Mouse (Mus musculus): Measurements from ENCODE around the gene Dach2. TPM values are rescaled to one million over a fixed set of nuclear protein-coding genes. Genes with fewer than 3 reads are reported as not detected.
"Not testable (repeated sequence)": the region's sequence is repeated elsewhere in the genome, so short reads cannot be mapped to it uniquely, and the experiment has no call there.

The Dach2 gene
- 3.2 and 4.1 TPM in 2 replicates for polyA plus RNA-seq (2015; fragmentation: Nextera tagmentation; extraction: Ambion mirVana)

GRCm38 (mm10) chrX:113297404-113297803, at the start of gene Dach2:
TSS of gene Dach2 (plus strand) at chrX:113297510.
- 33% methylated on average over 21 of the region's 21 CpGs for WGBS
- H3K36me3 ChIP-seq = no peaks in the 10 kb centered on the region
- peak within 1 kb of the TSS; percentile 65 for H3K4me2 ChIP-seq (replicated peaks)
- no peaks in the 10 kb centered on the region for H3K4me1 ChIP-seq (replicated peaks)
- H3K9ac ChIP-seq = peak within 1 kb of the TSS; percentile 40
- peak within 1 kb of the TSS; percentile 48 for H3K27ac ChIP-seq
- H3K9me3 ChIP-seq = no peaks in the 10 kb centered on the region
- H3K4me3 ChIP-seq (replicated peaks) = peak within 1 kb of the TSS; percentile 45
- no peaks in the 10 kb centered on the region for H3K27me3 ChIP-seq (replicated peaks)
- ATAC-seq = peak; percentile 80

GRCm38 (mm10) chrX:113252427-113252826, 44.9 kb upstream of the Dach2 start:
- H3K4me2 ChIP-seq (replicated peaks); ATAC-seq; H3K9me3 ChIP-seq; H3K27ac ChIP-seq; H3K9ac ChIP-seq; H3K36me3 ChIP-seq; H3K4me3 ChIP-seq (replicated peaks); H3K27me3 ChIP-seq (replicated peaks); H3K4me1 ChIP-seq (replicated peaks): not testable (repeated sequence)
- 70% methylated on average over 2 of the region's 3 CpGs for WGBS

GRCm38 (mm10) chrX:113298031-113298430, 721 bp downstream of the Dach2 start:
- 16% methylated on average over 18 of the region's 18 CpGs for WGBS
- peak overlapping the region; percentile 40 for H3K9ac ChIP-seq
- peak overlapping the region; percentile 45 for H3K4me3 ChIP-seq (replicated peaks)
- H3K27me3 ChIP-seq (replicated peaks) = no peaks in the 10 kb centered on the region
- peak overlapping the region; percentile 65 for H3K4me2 ChIP-seq (replicated peaks)
- no peaks in the 10 kb centered on the region for H3K4me1 ChIP-seq (replicated peaks)
- ATAC-seq = peak; percentile 99
- H3K9me3 ChIP-seq = no peaks in the 10 kb centered on the region
- H3K36me3 ChIP-seq = no peaks in the 10 kb centered on the region
- peak overlapping the region; percentile 48 for H3K27ac ChIP-seq

- peak; percentile 33 for ATAC-seq
- peak overlapping the region; percentile 65 for H3K4me2 ChIP-seq (replicated peaks)
- H3K4me1 ChIP-seq (replicated peaks) = no peaks in the 10 kb centered on the region
- no peaks in the 10 kb centered on the region for H3K27me3 ChIP-seq (replicated peaks)
- peak overlapping the region; percentile 40 for H3K9ac ChIP-seq
- 22% methylated on average over 19 of the region's 19 CpGs for WGBS
- H3K27ac ChIP-seq = peak overlapping the region; percentile 48; the same call in 1 of the 2 replicates
- H3K4me3 ChIP-seq (replicated peaks) = peak overlapping the region; percentile 45
- H3K36me3 ChIP-seq = no peaks in the 10 kb centered on the region
- H3K9me3 ChIP-seq = no peaks in the 10 kb centered on the region
Measured at GRCm38 (mm10) chrX:113298468-113298867, 1.2 kb downstream of the Dach2 start.

GRCm38 (mm10) chrX:113304323-113304722, 7.0 kb downstream of the Dach2 start:
- Histone ChIP-seq H3K9me3 (no peaks in the 10 kb centered on the region), H3K27ac (no peak overlapping the region), H3K4me1 (replicated peaks) (no peaks in the 10 kb centered on the region), H3K4me2 (replicated peaks) (no peak overlapping the region), H3K27me3 (replicated peaks) (no peaks in the 10 kb centered on the region), H3K4me3 (replicated peaks) (no peak overlapping the region), H3K36me3 (no peaks in the 10 kb centered on the region), H3K9ac (no peak overlapping the region)
- 65% methylated on average over 4 of the region's 4 CpGs for WGBS
- no peak for ATAC-seq

DNA sequence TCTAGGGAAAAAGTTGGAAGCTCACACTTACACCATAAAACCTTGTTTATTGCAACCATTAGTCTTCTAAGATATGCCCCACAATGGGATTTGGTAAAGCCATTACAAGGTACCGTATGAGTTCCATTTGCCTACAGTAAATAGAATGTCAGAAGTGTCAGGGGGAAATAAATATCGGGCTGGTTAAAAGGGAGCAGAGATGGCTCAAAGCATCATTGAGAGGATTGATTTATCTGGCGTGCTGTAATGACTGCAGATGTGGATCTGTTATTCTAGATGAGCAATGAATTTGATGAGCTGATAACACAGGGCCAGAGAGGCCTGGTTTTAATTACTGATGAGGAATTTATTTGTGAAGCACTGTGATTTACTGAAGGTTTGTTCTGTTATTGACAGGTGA, 40.8 kb downstream of the Dach2 start:
- Histone ChIP-seq H3K9ac (no peak overlapping the region), H3K9me3 (no peaks in the 10 kb centered on the region), H3K36me3 (no peaks in the 10 kb centered on the region), H3K27me3 (replicated peaks) (no peaks in the 10 kb centered on the region), H3K4me1 (replicated peaks) (no peaks in the 10 kb centered on the region), H3K27ac (no peak overlapping the region), H3K4me3 (replicated peaks) (no peak overlapping the region), H3K4me2 (replicated peaks) (no peak overlapping the region)
- WGBS = 40% methylated on average over 3 of the region's 3 CpGs
- ATAC-seq = 0 out of 2 replicates have a peak, but pooled peaks have one; percentile 31

DNA sequence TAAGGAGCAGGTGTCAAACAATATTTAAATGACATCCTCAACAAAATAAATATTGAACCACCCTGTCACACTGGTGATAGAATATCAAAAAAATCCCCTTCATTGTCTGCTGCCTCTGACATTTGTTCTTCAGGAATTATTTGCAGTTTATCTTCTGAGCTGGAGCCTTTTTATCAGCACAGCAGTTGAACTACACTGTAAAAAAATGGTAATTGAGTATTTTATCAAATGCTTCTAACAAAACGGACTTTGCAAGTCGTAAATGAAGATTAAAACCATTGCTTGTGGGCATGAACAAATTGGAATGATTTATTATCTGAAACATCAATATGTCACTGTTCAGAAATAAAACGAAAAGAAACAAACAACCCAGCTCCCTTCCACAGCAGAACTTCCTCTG, 97.1 kb downstream of the Dach2 start:
- WGBS = 51% methylated on average over 3 of the region's 3 CpGs
- Histone ChIP-seq H3K4me3 (replicated peaks) (no peak overlapping the region), H3K4me1 (replicated peaks) (no peaks in the 10 kb centered on the region), H3K36me3 (no peaks in the 10 kb centered on the region), H3K4me2 (replicated peaks) (no peak overlapping the region), H3K27ac (no peak overlapping the region), H3K9me3 (no peaks in the 10 kb centered on the region), H3K9ac (no peak overlapping the region), H3K27me3 (replicated peaks) (no peaks in the 10 kb centered on the region)
- no peak for ATAC-seq

DNA sequence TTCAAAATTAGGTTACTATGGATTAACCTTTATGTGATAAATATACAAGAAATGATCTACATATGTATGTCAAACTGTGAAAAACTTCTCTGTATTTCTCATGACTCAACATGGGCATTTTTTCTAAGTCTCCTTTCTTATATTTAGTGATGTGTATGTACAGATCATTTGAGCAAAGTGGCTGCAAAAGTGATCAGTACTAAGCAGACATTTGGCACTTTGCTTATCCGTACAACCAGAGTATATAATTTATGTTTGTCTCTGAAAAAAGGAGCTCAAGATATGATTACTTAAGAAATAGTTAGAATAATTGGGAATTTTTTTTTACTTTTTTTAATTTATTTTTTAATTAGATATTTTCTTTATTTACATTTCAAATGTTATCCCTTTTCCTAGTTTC, 111.4 kb downstream of the Dach2 start:
- Histone ChIP-seq H3K27me3 (replicated peaks) (no peaks in the 10 kb centered on the region), H3K9ac (no peak overlapping the region), H3K36me3 (no peaks in the 10 kb centered on the region), H3K9me3 (no peaks in the 10 kb centered on the region), H3K27ac (no peak overlapping the region), H3K4me1 (replicated peaks) (no peaks in the 10 kb centered on the region), H3K4me2 (replicated peaks) (no peak overlapping the region), H3K4me3 (replicated peaks) (no peak overlapping the region)
- WGBS = 86% methylated on average over 1 of the region's 1 CpGs
- ATAC-seq = no peak

- H3K9me3 ChIP-seq = no peaks in the 10 kb centered on the region
- H3K4me3 ChIP-seq (replicated peaks) = no peak overlapping the region
- H3K4me1 ChIP-seq (replicated peaks) = no peaks in the 10 kb centered on the region
- H3K9ac ChIP-seq = no peak overlapping the region
- H3K27me3 ChIP-seq (replicated peaks) = no peaks in the 10 kb centered on the region
- 52% methylated on average over 3 of the region's 3 CpGs for WGBS
- ATAC-seq = no peak
- H3K36me3 ChIP-seq = no peaks in the 10 kb centered on the region
- H3K27ac ChIP-seq = no peak overlapping the region
- H3K4me2 ChIP-seq (replicated peaks) = no peak overlapping the region
Measured at GRCm38 (mm10) chrX:113421517-113422187, 124.3 kb downstream of the Dach2 start.

- Histone ChIP-seq H3K4me2 (replicated peaks) (no peak overlapping the region), H3K27ac (no peak overlapping the region), H3K4me3 (replicated peaks) (no peak overlapping the region), H3K9me3 (no peaks in the 10 kb centered on the region), H3K27me3 (replicated peaks) (no peaks in the 10 kb centered on the region), H3K9ac (no peak overlapping the region), H3K4me1 (replicated peaks) (no peaks in the 10 kb centered on the region), H3K36me3 (no peaks in the 10 kb centered on the region)
- 89% methylated on average over 1 of the region's 1 CpGs for WGBS
- ATAC-seq = no peak
Measured at GRCm38 (mm10) chrX:113482131-113482530, 184.8 kb downstream of the Dach2 start.

GRCm38 (mm10) chrX:113545106-113545505, 247.8 kb downstream of the Dach2 start:
- H3K27ac ChIP-seq = no peak overlapping the region
- H3K36me3 ChIP-seq = no peaks in the 10 kb centered on the region
- H3K4me1 ChIP-seq (replicated peaks) = no peaks in the 10 kb centered on the region
- no peaks in the 10 kb centered on the region for H3K27me3 ChIP-seq (replicated peaks)
- H3K9ac ChIP-seq = no peak overlapping the region
- H3K9me3 ChIP-seq = no peaks in the 10 kb centered on the region
- H3K4me3 ChIP-seq (replicated peaks) = no peak overlapping the region
- ATAC-seq = no peak
- no peak overlapping the region for H3K4me2 ChIP-seq (replicated peaks)
- WGBS = 75% methylated on average over 3 of the region's 3 CpGs

DNA sequence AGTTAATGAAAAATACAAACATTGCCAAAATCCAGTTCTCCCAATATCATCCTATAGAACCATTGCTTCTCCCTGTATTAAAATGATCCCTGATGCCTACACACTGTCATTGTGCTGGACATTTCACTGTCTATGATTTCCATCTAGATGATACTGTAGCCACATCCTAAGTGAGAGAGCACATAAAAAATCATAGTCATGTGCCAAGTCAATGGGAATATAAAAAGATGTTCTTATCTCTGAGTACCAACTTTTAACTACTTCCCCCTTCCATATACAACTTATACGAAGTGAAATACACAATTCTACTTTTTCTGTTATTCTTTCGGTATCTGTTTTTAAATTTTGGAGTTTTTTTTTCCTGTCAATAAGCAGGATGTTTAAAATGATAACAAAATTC, 266.6 kb downstream of the Dach2 start:
- Histone ChIP-seq H3K27me3 (replicated peaks) (no peaks in the 10 kb centered on the region), H3K36me3 (no peaks in the 10 kb centered on the region), H3K4me3 (replicated peaks) (no peak overlapping the region), H3K9me3 (no peaks in the 10 kb centered on the region), H3K4me2 (replicated peaks) (no peak overlapping the region), H3K27ac (no peak overlapping the region), H3K9ac (no peak overlapping the region), H3K4me1 (replicated peaks) (no peaks in the 10 kb centered on the region)
- no peak for ATAC-seq
- 82% methylated on average over 2 of the region's 2 CpGs for WGBS

DNA sequence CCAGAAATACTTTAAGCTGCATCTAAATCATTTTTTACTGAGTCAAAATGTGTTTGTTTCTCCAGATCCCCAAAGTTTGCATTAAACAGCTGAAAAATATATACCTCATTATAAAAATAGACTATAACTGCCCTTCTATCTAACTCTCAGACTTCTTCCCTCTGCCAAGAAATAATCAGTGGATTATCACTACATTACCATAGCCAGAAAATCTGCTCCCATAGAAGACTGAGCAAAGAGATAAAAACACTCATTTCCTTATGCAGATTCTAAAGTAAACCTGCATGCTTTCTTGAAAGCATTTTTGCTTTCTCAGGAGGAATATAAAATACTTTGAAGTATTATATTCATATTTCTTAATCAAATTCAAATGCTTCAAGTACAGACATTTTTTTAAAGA, 368.8 kb downstream of the Dach2 start:
- Histone ChIP-seq H3K4me2 (replicated peaks) (no peak overlapping the region), H3K36me3 (no peaks in the 10 kb centered on the region), H3K27ac (no peak overlapping the region), H3K27me3 (replicated peaks) (no peaks in the 10 kb centered on the region), H3K9ac (no peak overlapping the region), H3K4me3 (replicated peaks) (no peak overlapping the region), H3K4me1 (replicated peaks) (no peaks in the 10 kb centered on the region), H3K9me3 (no peaks in the 10 kb centered on the region)
- no peak for ATAC-seq
